Mouse (Mus musculus) lung, postnatal 0 days (tissue): Measurements from ENCODE around the gene Mettl1. TPM values are rescaled to one million over a fixed set of nuclear protein-coding genes. Genes with fewer than 3 reads are reported as not detected.

Experiments
- ATAC-seq: fragments of 200-750 bp; cut with Nextera tagmentation; 2 replicates; pipeline ENCODE4 v1.8.0; 2017; ENCODE audit warnings: moderate library complexity
- DNase-seq: peaks from one replicate; pipeline ENCODE4 v3.0.0-alpha.2; 2016; ENCODE audit warnings: low spot score
- H3K27ac ChIP-seq: fragments of 300-500 bp; sonication (generic); 2 replicates; pipeline ENCODE4 v1.5.1; 2014; ENCODE audit warnings: antibody characterized with exemption, mild to moderate bottlenecking, low read length, mixed read lengths
- H3K27me3 ChIP-seq: fragments of 300-500 bp; sonication (generic); replicated peaks from 2 replicates; pipeline ENCODE4 v1.6.1; 2014; ENCODE audit warnings: low read length, mixed read lengths; ENCODE audit not compliant: insufficient read depth
- H3K36me3 ChIP-seq: fragments of 300-500 bp; sonication (generic); 2 replicates; pipeline ENCODE4 v1.6.1; 2014; ENCODE audit warnings: low read length, mixed read lengths; ENCODE audit not compliant: insufficient read depth
- H3K4me1 ChIP-seq: fragments of 300-500 bp; sonication (generic); 2 replicates; pipeline ENCODE4 v1.6.1; 2014; ENCODE audit warnings: antibody characterized with exemption, low read depth, low read length, mixed read lengths; ENCODE audit not compliant: insufficient read depth
- H3K4me2 ChIP-seq: fragments of 300-500 bp; sonication (generic); replicated peaks from 2 replicates; pipeline ENCODE4 v1.6.1; 2014; ENCODE audit warnings: low read depth, mild to moderate bottlenecking, low read length, moderate library complexity, mixed read lengths
- H3K4me3 ChIP-seq: fragments of 300-500 bp; sonication (generic); 2 replicates; pipeline ENCODE4 v1.5.1; 2014; ENCODE audit warnings: low read depth, low read length
- H3K9ac ChIP-seq: fragments of 300-500 bp; sonication (generic); replicated peaks from 2 replicates; pipeline ENCODE4 v1.6.1; 2014; ENCODE audit warnings: low read depth, mild to moderate bottlenecking
- H3K9me3 ChIP-seq: fragments of 300-500 bp; sonication (generic); 2 replicates; pipeline ENCODE4 v1.6.1; 2016; ENCODE audit warnings: low read length, mixed read lengths
- CTCF ChIP-seq: IDR thresholded peaks from 2 replicates; pipeline ENCODE4 v1.5.1; 2016; ENCODE audit warnings: antibody characterized with exemption, mild to moderate bottlenecking
- EP300 ChIP-seq: IDR thresholded peaks from 2 replicates; pipeline ENCODE4 v1.6.1; 2016; ENCODE audit warnings: antibody characterized with exemption, mild to moderate bottlenecking, control low read depth
- WGBS: fragments of 180-500 bp; shearing (Covaris S2); extraction: QIAGEN DNeasy Blood & Tissue Kit; methylation state at CpG from one replicate; pipeline ENCODE4 v1.1.7; 2014; 5-methylcytosine and 5-hydroxymethylcytosine counted together
- polyA plus RNA-seq: library from polyadenylated mRNA; unstranded; fragments of >200 nt; fragmentation: Nextera tagmentation; extraction: Ambion mirVana; gene quantifications from 2 replicates; pipeline ENCODE4 v1.2.1, GENCODE M21; 2015

The Mettl1 gene
- polyA plus RNA-seq, 1 experiment from 2014 or later, result 13.6 TPM

DNA sequence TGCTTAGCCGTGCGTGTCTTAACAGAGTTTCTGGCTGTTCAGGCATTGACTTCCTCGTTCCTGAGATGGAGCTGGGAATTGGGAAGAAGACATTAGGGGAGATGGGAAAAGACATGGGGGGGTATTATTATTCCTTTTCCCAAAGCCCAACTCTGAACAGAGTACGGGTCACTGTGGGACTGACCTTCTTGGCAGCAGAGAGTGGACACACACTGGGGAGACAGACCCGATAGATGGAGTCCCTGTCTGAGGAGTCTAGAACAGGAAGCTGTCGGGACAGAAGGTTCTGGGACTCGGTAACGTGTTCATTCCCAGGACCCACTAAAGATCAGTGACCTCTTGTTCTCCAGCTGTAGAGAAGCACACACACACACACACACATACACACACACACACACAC, 34.4 kb downstream of the Mettl1 start:
- peaks cover 33% of the 10 kb centered on the region for H3K27me3 ChIP-seq
- H3K27ac ChIP-seq, result no peak overlapping the region
- no peak overlapping the region for H3K4me2 ChIP-seq
- H3K4me3 ChIP-seq, result no peak overlapping the region
- TF ChIP-seq CTCF (no peak), EP300 (no peak)
- ATAC-seq (no peak), DNase-seq (no peak)
- H3K4me1 ChIP-seq, result peaks cover 13% of the 10 kb centered on the region; the same call in 1 of the 2 replicates
- H3K9ac ChIP-seq, result no peak overlapping the region
- H3K36me3 ChIP-seq, result no peaks in the 10 kb centered on the region
- WGBS, result 40% methylated on average over 8 of the region's 8 CpGs
- H3K9me3 ChIP-seq, result no peaks in the 10 kb centered on the region

DNA sequence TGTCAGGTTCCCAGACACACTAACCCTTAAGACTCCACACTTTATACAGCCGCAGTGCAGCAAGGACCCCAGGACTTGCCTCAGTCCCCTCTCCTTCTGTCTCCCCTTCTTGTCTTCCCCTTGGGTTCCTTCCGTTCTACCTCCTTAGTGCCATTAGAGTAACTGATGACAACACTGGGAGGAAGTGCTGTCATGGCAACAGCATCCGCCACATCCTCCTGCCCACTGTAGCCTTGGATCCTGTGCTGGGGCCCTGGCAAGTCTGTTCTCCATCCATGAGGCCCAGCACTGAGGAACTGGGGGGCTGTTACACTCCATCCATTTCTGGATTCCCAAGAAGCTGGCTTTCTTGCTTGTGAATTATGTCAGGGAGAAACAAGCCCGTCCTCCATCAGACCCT, 34.9 kb downstream of the Mettl1 start:
- no peak for DNase-seq
- Histone ChIP-seq H3K4me2 (no peak overlapping the region), H3K36me3 (no peaks in the 10 kb centered on the region), H3K9ac (no peak overlapping the region), H3K27ac (no peak overlapping the region), H3K4me1 (peaks cover 10% of the 10 kb centered on the region), H3K27me3 (peaks cover 37% of the 10 kb centered on the region), H3K4me3 (no peak overlapping the region), H3K9me3 (no peaks in the 10 kb centered on the region)
- TF ChIP-seq EP300 (no peak), CTCF (no peak)
- 27% methylated on average over 4 of the region's 4 CpGs for WGBS
- ATAC-seq, result no peak

DNA sequence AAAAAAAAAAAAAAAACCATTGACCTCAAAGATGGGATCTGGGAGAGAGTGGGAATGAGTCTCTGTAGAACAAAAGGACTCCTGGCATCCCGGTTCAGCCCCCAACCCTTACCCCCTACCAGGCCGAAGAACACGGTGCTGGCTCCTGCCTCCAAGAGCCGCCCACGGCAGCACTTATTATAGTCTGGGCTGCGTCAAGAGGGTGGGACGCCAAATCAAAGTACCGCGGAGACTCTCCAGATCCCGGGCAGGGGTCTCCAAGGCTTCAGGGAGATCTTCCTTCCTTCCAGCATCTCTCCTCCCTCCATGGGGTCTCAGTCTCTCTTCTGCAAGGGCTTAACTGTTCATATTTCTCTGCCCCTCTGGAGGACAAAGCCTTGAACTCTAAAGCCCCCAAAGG, 36.3 kb downstream of the Mettl1 start:
- ATAC-seq, result no peak
- TF ChIP-seq CTCF (no peak), EP300 (no peak)
- no peak overlapping the region for H3K27ac ChIP-seq
- 12% methylated on average over 10 of the region's 10 CpGs for WGBS
- H3K4me2 ChIP-seq, result no peak overlapping the region
- H3K9me3 ChIP-seq, result no peaks in the 10 kb centered on the region
- peaks cover 49% of the 10 kb centered on the region for H3K27me3 ChIP-seq
- no peak for DNase-seq
- H3K9ac ChIP-seq, result no peak overlapping the region
- peaks cover 10% of the 10 kb centered on the region for H3K4me1 ChIP-seq
- no peaks in the 10 kb centered on the region for H3K36me3 ChIP-seq
- H3K4me3 ChIP-seq, result no peak overlapping the region

DNA sequence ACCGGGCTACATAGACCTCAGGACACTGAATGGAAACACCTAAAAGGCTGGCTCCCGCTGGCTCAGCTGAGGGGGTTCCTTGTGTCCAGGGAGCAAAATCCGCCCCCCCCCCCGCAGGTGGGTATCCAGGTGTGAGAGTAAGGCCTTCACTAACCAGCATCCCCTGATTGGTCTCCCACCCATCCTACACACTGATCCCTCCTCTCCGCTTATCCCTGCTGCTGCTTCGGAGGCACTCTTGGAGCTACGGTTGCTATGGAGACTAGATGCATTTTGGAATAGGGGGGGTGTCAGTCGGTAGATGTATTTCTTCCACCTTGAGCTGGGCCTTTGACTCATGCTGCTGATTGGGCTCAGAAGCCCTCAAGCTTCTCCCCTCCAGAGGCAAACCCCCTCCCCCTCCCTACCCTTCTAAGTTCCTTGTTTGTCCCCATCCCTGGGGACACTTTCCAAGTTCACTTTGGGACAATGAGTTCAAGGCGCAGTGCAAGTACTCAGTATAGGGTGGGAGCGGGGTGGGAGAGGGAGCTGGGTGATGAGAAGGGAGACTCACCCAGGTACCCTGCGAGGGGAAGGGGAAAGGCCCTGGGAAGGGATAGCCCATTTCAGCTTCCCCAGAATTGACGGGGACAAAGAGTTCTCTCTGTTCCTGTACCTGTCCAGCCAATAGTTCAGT, 36.9 kb downstream of the Mettl1 start:
- no peak overlapping the region for H3K4me2 ChIP-seq

DNA sequence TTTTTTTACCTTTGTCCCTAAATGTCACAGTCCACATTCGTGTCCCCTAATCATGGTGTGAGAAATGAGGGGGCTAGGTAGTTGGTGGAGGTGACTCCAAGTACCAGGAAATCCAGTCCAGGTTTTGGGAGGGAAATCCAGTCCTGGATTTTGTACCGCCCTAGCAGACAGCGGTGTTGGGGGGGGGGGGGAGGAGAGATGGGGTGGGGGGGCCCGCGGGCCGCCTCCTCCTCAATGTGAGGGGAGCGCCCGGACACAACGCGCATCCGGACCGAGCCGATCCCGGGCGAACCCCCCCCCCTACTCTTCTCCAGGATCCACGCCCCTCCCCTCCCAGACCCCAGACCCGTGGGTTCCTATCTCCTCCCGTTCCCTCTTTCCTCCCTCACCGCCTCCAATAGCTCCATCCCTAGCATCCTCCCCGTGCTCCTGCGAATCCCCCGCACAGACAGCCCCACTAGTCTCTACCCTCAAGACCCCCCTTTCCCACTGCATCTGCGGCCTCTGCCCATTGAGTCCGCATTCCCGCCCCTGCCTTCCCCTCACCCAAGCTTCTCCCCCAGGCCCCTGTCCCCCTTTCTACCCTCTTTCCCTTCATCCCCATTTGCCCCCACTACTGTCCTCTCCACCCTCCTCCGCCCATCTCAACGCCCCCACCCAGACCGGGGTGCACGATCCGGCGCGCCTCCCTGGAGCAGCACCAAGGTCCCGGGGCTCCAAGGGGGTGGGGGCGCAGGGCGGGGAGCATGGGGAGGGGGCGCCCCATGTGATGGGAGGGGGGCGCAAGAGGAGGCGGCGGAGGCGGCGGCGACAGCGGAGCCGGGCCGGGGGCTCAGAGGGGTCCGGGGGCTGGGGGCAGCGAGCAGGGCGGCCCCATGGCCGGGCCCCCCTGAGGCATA, 37.7 kb downstream of the Mettl1 start:
- 0 out of 2 replicates have a peak, but pooled peaks have one; percentile 10 for ATAC-seq
- Histone ChIP-seq H3K36me3 (no peaks in the 10 kb centered on the region), H3K27me3 (peaks cover 61% of the 10 kb centered on the region), H3K9ac (no peak overlapping the region), H3K4me2 (peak overlapping the region; percentile 57), H3K27ac (no peak overlapping the region), H3K4me3 (peak overlapping the region; percentile 32), H3K9me3 (no peaks in the 10 kb centered on the region), H3K4me1 (peaks cover 10% of the 10 kb centered on the region)
- no peak for TF ChIP-seq EP300
- TF ChIP-seq CTCF, result no peak
- 7% methylated on average over 27 of the region's 49 CpGs for WGBS
- DNase-seq, result no peak

More for the DNA sequence above, 36.9 kb downstream of the Mettl1 start:
- peak overlapping the region; percentile 32; the same call in 1 of the 2 replicates for H3K4me3 ChIP-seq
- TF ChIP-seq CTCF (no peak), EP300 (no peak)
- ATAC-seq, result no peak
- H3K9ac ChIP-seq, result no peak overlapping the region
- no peak overlapping the region for H3K27ac ChIP-seq
- no peaks in the 10 kb centered on the region for H3K36me3 ChIP-seq
- peaks cover 10% of the 10 kb centered on the region for H3K4me1 ChIP-seq
- H3K9me3 ChIP-seq, result no peaks in the 10 kb centered on the region
- 6% methylated on average over 12 of the region's 12 CpGs for WGBS
- peaks cover 55% of the 10 kb centered on the region for H3K27me3 ChIP-seq
- DNase-seq, result no peak

DNA sequence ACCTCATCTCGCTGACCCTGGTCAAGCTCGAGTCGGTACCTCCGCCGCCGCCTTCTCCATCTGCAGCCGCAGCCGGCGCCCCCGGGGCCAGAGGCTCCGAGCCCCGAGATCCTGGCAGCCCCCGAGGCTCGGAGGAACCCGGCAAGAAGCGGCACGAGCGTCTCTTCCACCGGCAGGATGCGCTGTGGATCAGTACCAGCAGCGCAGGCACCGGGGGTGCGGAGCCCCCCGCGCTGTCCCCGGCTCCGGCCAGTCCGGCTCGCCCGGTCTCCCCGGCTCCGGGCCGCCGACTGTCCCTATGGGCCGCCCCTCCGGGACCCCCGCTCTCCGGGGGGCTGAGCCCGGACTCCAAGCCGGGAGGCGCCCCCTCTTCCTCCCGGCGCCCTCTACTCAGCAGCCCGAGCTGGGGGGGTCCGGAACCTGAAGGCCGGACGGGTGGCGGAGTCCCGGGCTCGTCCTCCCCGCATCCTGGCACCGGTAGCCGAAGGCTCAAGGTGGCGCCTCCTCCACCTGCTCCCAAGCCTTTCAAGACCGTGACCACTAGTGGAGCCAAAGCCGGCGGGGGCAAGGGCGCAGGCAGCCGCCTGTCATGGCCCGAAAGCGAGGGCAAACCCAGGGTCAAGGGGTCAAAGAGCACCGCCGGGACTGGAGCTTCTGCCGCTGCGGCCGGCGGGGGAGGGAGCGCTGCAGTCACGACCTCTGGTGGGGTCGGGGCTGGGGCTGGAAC, 38.6 kb downstream of the Mettl1 start:
- Histone ChIP-seq H3K9ac (no peak overlapping the region), H3K4me1 (peaks cover 10% of the 10 kb centered on the region), H3K4me3 (peak overlapping the region; percentile 32), H3K27me3 (peaks cover 61% of the 10 kb centered on the region), H3K9me3 (no peaks in the 10 kb centered on the region), H3K4me2 (peak overlapping the region; percentile 57), H3K27ac (no peak overlapping the region), H3K36me3 (no peaks in the 10 kb centered on the region)
- ATAC-seq, result peak; percentile 15; the same call in 1 of the 2 replicates
- no peak for DNase-seq
- 6% methylated on average over 39 of the region's 70 CpGs for WGBS
- peak; percentile 34; the same call in 1 of the 2 replicates for TF ChIP-seq CTCF
- TF ChIP-seq EP300, result no peak
